ENCODE assay signal across 8 mouse cellular contexts in the genomic region with DNA sequence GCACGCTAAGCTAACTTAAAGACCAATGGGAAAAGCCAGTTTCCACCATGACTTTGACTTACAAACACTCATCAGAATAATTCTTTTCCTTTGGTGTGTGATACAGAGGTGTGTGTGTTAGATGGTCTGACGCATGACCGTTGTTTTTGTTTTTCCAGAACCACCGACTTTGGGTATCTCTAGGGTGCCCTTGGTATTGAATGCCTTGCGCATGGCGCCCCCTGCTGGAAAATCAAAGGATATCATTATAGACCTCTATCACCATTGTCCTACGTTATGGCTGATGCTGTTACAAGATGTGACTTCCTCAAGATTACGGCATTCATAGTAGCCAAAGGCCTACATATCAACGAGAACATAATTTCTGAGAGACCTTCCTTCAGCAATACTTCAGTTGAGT.
DNase-seq lines count a peak whose midpoint lies in the region; TF ChIP-seq lines count a peak whose summit lies in the region.

No protein-coding gene starts in this region.

- DNase-seq in frontal cortex, postnatal 36 days (ENCODE audit: low spot score in 2 of 2): peak; percentile 43 to 69
- no peak for DNase-seq in frontal cortex, postnatal 14 days (ENCODE audit: low spot score in 2 of 2)
- peak; percentile 51 for DNase-seq in c-Kit-negative CD71-positive TER-119-positive erythroid progenitor cells, embryonic 14.5 days (ENCODE audit: low read depth, low spot score)
- peak; percentile 19 for DNase-seq in forelimb bud, embryonic 11.5 days (ENCODE audit: low read depth, low spot score)
- peak; percentile 58 for DNase-seq in kidney, postnatal 10 days
- peak; percentile 34 to 64 for DNase-seq in lung, adult 18-20 months
- DNase-seq in spleen, adult 12 weeks (ENCODE audit: low spot score): peak; percentile 54

- no peaks in the 10 kb centered on the region; the same call in 1 of the 2 replicates for H3K4me1 ChIP-seq in E14TG2a.4 (replicated peaks; ENCODE audit: low read depth, low read length)

- H3K9me3 ChIP-seq in E14TG2a.4 (ENCODE audit: low read length): no peaks in the 10 kb centered on the region

- H3K27me3 ChIP-seq in E14TG2a.4 (ENCODE audit: insufficient read depth, low read length): peaks cover 3% of the 10 kb centered on the region; the same call in 1 of the 2 replicates

- no peak overlapping the region for H3K4me3 ChIP-seq in E14TG2a.4 (replicated peaks; ENCODE audit: low read length)

- peak; percentile 62 for TF ChIP-seq CTCF in E14TG2a.4 (conservative IDR thresholded peaks at IDR 0.05; ENCODE audit: low read length)

- no peaks in the 10 kb centered on the region for H3K36me3 ChIP-seq in E14TG2a.4 (ENCODE audit: insufficient read depth, low read length)

Comparison
In these comparisons a context has a peak if more than half of its experiments do, and no peak if none do; other contexts are left out.
1. DNase-seq: peak in frontal cortex, postnatal 36 days (2 of 2), c-Kit-negative CD71-positive TER-119-positive erythroid progenitor cells, embryonic 14.5 days (single experiment), forelimb bud, embryonic 11.5 days (single experiment), kidney, postnatal 10 days (single experiment), lung, adult 18-20 months (2 of 2) and spleen, adult 12 weeks (single experiment); none in frontal cortex, postnatal 14 days (0 of 2).